Mouse (Mus musculus): ENCODE results near the gene Hist1h2bb. TPM values are rescaled to one million over a fixed set of nuclear protein-coding genes. Genes with fewer than 3 reads are reported as not detected.
"Not testable (repeated sequence)": the region's sequence is repeated elsewhere in the genome, so short reads cannot be mapped to it uniquely, and the experiment has no call there.

Hist1h2bb gene
- total RNA-seq, 2 experiments from 2014 or later = 23.0 to 24.7 TPM

DNA sequence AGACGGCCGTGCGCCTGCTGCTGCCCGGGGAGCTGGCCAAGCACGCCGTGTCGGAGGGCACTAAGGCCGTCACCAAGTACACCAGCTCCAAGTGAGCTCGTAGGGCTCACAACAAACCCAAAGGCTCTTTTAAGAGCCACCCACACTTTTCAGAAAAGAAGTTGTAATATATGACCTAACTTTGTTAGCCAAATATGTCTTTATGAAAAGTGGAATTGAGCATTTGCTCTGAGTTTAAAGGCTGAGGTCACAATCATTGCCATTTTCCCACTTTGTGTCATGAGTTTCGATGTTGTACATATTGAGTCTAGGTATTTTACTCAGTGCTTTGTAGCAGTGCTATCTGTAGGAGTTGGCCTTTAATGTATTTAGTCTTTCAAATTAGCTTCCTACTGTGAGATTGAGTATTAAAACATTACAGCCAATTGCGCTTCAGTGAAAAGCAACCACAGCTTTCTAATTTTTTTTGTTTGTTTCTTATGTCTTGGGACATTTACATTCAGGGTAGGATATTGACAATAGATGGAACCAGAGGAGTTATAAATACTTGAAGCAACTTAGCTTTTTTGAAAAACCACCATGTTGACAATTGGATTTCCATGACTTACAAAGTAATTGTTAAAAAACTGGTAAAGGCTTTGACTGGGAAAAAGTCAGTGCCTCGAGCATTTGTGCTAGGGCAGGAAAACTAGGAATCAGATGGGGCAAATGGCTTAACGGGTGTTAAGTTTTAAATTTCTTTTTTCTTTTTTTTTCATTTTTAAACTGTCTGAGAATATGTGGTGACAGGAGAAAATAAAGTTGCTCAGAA is 752 bp downstream of the Hist1h2bb start:
- peak overlapping the region; percentile 59 for H3K4me3 ChIP-seq
- no peak for TF ChIP-seq CTCF (conservative IDR thresholded peaks at IDR 0.05)
- DNase-seq (ENCODE audit: low spot score in 2 of 2) = no peak
- H3K27ac ChIP-seq = peak overlapping the region; percentile 91

DNA sequence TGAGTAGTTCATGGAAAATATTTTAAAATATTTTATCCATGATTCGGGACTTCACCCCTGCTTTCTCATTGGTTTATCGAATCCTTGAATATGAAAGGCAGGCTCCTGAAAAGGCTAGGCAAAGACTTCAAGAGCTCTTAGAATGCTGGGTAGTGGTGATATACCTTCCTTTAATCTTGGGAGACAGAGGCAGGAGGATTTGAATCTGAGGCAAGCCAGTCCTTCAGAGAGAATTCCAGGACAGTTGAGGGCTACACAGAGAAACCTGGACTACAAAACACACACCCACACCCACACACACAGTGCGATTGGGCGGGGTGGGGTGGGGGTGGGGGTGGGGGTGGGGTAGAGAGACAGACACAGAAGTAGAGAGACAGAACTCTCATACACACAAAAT is 1.4 kb downstream of the Hist1h2bb start:
- TF ChIP-seq CTCF (conservative IDR thresholded peaks at IDR 0.05) = no peak
- Histone ChIP-seq H3K27ac (peak overlapping the region; percentile 91), H3K4me3 (no peak overlapping the region)
- no peak for DNase-seq (ENCODE audit: low spot score in 2 of 2)

DNA sequence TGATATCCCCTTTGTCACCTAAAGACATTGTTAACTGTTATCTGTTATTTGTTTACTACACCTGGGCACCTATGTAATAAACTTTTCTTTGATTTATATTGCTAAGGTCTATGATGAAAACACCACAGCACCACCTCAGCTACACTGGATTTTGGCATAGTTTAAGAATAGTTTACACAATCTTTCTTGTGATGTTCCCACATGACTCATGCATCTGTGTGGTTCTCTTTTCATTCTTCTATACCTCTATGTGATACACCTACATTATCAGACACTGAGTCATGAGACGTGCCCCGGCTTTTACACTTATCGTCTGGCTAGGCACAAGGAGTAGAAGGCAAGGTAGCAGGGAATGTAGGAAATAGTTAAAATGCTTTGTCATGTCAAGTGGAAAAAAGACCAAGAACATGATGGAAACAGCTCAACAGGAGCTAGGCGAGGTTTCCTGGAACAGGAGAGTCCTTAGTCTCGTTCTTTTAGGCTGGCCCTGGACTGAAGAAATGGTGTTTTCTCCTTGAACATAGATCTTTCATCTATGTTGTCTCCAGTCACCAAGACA is 3.1 kb downstream of the Hist1h2bb start:
- TF ChIP-seq CTCF (conservative IDR thresholded peaks at IDR 0.05) = no peak
- Histone ChIP-seq H3K27ac (peak overlapping the region; percentile 93), H3K4me3 (no peak overlapping the region)
- DNase-seq (ENCODE audit: low spot score in 2 of 2) = no peak

DNA sequence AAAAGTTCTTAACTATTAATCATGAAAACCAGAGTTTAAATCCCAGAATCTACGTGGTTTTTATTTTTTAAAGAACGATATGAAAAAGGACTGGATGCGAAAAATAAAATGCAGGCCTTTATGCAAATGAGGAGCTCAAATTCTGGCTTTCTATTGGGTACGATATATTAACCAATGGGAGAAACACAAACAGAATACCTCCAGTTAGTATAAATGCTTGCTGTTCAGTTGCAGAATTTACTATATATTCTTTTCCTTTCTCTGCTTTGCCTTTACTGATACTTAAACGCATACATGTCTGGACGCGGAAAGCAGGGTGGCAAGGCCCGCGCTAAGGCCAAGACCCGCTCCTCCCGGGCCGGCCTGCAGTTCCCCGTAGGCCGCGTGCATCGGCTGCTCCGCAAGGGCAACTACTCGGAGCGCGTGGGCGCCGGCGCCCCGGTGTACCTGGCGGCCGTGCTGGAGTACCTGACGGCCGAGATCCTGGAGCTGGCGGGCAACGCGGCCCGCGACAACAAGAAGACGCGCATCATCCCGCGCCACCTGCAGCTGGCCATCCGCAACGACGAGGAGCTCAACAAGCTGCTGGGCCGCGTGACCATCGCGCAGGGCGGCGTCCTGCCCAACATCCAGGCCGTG is 4.4 kb downstream of the Hist1h2bb start, which contains the start of gene Hist1h2ab:
TSS of gene Hist1h2ab (plus strand) at position 288 of the 639 bp plus-strand sequence.
- TF ChIP-seq CTCF (conservative IDR thresholded peaks at IDR 0.05) = peak; percentile 31
- peak within 1 kb of the TSS; percentile 58 for H3K4me3 ChIP-seq
- DNase-seq (ENCODE audit: low spot score in 2 of 2) = not testable (repeated sequence)
- H3K27ac ChIP-seq = peak within 1 kb of the TSS; percentile 93

DNA sequence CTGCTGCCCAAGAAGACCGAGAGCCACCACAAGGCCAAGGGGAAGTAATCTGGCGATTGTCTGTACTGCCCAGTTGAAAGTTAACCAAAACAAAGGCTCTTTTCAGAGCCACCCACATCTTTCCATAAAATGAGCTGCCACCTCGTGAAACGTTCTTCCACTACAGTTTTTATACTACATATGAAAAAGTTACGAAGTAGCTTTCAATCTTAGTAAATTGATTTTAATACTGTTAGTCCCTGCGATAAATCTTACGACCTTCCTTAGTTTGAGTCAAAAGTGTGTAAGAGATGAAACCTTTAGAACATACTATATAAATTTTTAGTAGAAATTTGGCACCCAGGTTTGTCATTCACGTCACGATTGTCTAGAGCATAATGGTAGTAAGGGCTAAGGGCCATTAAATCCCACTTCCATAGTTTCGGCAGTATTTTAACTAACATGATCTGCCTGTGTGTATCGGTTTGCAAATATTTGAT is 5.0 kb downstream of the Hist1h2bb start:
- TF ChIP-seq CTCF (conservative IDR thresholded peaks at IDR 0.05) = no peak; the same call in none of the 2 replicates
- Histone ChIP-seq H3K27ac (peak overlapping the region; percentile 93), H3K4me3 (peak overlapping the region; percentile 35)
- no peak for DNase-seq (ENCODE audit: low spot score in 2 of 2)

DNA sequence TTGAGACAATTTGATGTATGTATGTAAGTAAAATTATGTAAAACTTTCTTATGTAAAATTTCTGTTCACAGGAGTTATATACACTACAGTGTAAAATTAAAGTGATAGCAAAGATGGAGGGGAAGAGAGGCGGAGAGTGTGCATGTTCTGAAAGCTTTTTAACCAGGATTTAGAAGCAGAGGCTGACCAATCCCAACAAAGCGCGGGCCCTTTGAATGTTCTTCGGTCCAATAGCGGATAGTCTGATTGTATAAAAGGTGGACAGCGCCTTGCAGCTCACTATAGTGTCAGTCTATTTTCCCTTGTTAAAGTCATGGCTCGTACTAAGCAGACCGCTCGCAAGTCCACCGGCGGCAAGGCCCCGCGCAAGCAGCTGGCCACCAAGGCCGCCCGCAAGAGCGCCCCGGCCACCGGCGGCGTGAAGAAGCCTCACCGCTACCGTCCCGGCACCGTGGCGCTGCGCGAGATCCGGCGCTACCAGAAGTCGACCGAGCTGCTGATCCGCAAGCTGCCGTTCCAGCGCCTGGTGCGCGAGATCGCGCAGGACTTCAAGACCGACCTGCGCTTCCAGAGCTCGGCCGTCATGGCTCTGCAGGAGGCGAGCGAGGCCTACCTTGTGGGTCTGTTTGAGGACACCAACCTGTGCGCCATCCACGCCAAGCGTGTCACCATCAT is 5.7 kb downstream of the Hist1h2bb start, which contains the start of gene Hist1h3b:
TSS of gene Hist1h3b (plus strand) at position 201 of the 675 bp plus-strand sequence.
- TF ChIP-seq CTCF (conservative IDR thresholded peaks at IDR 0.05) = peak; percentile 30; the same call in 1 of the 2 replicates
- Histone ChIP-seq H3K27ac (peak within 1 kb of the TSS; percentile 93), H3K4me3 (peak within 1 kb of the TSS; percentile 58)
- peak; percentile 92 to 93 for DNase-seq (ENCODE audit: low spot score in 2 of 2)

DNA sequence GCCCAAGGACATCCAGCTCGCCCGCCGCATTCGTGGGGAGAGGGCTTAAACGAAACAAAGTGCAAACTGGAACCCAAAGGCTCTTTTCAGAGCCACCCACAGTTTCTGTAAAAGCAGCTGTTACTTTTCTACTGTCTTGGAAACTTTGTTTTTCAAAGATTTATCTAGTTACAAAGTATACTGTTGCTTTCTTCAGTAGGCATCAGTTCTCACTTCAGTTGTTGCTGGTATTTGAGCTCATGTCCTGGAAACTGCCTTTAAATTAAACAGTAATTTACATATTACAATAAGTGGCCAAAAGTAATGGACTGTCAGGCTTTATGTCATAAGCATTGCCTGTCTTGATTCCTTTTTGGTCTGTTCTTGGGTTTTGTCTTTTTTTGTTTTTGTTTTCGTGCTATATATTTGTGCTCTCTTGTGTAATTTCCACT is 6.2 kb downstream of the Hist1h2bb start:
- Histone ChIP-seq H3K27ac (no peak overlapping the region), H3K4me3 (no peak overlapping the region)
- TF ChIP-seq CTCF (conservative IDR thresholded peaks at IDR 0.05) = no peak
- DNase-seq (ENCODE audit: low spot score in 2 of 2) = no peak

DNA sequence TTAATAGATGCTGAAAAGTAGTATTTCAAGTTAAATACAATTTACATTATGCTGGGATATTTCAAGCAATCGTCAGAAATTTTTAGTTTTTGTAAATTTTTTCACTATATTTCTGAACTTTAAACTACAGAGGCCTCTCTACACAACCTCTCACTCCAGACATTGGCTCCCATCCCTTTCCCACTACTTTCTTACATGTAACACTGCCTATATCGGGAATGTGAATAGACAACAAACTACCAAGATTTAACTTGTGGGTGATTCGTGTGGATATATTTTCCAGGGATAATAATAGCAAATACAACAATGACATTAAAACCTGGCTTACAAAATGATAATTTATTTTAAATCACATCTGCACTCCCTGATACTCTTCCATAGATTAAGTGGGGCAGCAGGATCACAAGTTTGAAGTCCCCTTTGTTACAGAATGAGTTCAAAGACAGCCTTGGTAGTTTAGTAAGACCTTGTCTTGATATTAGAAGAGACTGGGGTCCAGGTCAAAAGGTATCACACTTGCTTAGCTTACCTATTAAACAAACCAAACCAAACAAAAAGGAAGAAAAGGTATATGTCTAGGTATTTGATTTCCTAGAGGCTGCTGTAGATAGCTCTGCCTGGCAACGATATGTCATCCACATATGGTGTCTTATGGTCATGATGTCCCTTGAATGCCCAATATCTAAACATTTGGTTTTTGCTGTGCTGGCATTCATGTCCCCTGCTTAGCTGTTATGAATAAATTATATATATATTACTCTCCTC is 7.0 kb downstream of the Hist1h2bb start:
- TF ChIP-seq CTCF (conservative IDR thresholded peaks at IDR 0.05) = no peak
- H3K27ac ChIP-seq = no peak overlapping the region
- DNase-seq (ENCODE audit: low spot score in 2 of 2) = no peak
- no peak overlapping the region for H3K4me3 ChIP-seq

DNA sequence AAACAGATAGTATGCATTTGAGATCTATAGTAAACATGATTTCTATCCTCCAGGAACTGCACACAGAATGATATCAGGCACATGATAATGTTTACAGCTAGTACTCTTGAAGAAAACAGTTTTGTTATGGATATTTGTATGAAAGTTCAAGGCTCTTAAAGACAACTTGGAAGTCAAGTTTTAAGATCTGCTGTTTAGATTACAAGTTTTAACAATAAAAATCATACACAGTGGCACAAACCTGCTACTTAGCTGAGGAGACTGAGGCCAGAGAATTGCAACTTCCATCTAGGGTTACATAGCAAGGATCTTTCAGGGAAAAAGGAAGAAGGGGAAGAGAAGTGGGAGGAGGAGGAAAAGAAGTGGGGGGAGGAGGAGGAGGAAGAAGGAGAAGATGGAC is 8.5 kb downstream of the Hist1h2bb start:
- no peak overlapping the region for H3K4me3 ChIP-seq
- no peak for TF ChIP-seq CTCF (conservative IDR thresholded peaks at IDR 0.05)
- no peak for DNase-seq (ENCODE audit: low spot score in 2 of 2)

DNA sequence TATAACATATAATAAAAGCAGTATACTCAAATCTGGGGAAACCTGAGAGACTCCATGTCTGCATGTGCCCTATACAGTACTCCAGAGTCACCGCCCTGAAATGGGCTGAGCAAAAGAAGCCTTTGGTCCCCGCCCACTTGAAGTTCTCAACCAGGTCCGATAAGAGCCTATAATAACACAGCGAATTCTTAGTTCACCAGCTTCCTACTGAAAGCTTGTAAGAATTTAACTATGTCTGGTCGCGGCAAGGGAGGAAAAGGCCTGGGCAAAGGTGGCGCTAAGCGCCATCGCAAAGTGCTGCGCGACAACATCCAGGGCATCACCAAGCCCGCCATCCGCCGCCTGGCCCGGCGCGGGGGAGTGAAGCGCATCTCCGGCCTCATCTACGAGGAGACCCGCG is 10.3 kb downstream of the Hist1h2bb start, which contains the start of gene Hist1h4b:
TSS of gene Hist1h4b (plus strand) at position 224 of the 400 bp plus-strand sequence.
- no peak for TF ChIP-seq CTCF (conservative IDR thresholded peaks at IDR 0.05)
- peak within 1 kb of the TSS; percentile 81 for H3K27ac ChIP-seq
- DNase-seq (ENCODE audit: low spot score in 2 of 2) = peak; percentile 89 to 94
- peak within 1 kb of the TSS; percentile 48 for H3K4me3 ChIP-seq

More for the DNA sequence above, 8.5 kb downstream of the Hist1h2bb start:
- H3K27ac ChIP-seq = no peak overlapping the region

DNA sequence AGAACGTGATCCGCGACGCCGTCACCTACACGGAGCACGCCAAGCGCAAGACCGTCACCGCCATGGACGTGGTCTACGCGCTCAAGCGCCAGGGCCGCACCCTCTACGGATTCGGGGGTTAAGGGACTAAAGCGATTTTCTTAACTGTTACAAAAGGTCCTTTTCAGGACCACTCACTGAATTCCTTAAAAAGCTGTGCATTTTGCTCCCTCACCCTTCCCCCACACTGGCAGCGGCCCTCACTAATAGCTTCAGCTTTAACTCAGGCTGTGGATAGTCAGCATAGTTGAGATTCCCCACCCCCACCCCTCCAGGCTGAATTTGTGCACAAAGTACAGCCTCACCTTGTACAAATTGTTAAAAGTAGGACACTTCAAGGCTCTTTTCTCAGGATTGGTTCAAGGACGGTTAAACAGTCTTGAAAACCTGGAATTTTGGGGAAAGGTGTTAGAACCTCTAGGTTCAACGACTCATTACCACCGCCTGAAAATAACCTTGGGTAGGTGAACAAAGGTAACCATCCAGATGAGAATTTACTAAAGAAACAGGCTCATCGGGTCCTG is 10.8 kb downstream of the Hist1h2bb start:
- H3K4me3 ChIP-seq = peak overlapping the region; percentile 48
- no peak for TF ChIP-seq CTCF (conservative IDR thresholded peaks at IDR 0.05)
- DNase-seq (ENCODE audit: low spot score in 2 of 2) = peak in 1 of 2 experiments; percentile 24
- H3K27ac ChIP-seq = peak overlapping the region; percentile 81

All from layer of hippocampus, adult 2 months (tissue).